Comparison of ENCODE assay signal across 8 mouse cellular contexts in the genomic region with DNA sequence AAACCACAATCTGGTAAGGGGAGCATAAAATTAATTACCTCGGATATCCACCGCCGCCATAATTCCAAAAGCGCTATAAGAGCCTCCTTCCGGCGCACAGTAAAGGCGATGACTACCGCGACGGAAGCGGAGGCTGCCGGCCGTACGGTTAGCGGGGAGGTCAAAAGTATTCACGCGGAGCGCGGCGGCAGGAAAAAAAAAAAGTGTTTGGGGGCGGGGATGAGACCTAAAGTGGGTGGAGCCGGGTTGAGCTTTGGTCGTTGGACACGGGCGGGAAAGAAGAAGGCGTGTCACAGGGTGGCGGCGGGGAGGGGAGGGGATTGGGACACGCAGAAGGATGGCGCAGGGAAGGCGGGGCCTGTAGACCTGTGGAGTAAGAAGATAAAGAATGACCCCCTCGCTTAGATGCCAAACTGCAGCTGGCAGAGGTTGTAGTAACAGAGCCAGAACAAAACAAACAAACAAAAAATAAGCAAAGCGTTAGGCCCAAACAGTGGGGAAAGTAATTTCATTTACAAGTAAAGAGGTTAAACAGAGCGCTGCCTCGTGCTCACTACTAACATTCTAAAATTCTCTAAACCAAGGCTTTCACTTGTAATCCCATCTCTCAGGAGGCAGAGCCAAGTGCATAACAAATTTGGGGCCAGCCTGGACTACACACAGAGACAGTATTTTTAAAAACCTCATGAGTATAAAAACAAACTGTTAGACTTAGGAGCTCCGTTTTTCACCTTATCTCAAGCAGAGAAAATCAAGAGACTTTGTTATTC. TPM values are rescaled to one million over a fixed set of nuclear protein-coding genes. Genes with fewer than 3 reads are reported as not detected.
DNase-seq lines count a peak whose midpoint lies in the region; ATAC-seq and TF ChIP-seq lines count a peak whose summit lies in the region.

TSS of gene Med6 (minus strand) at position 107 of the 770 bp plus-strand sequence.

- H3K4me3 ChIP-seq in G1E (ENCODE audit: low read depth, low read length): peak within 1 kb of the TSS; percentile 71
- H3K4me3 ChIP-seq in forebrain, embryonic 16.5 days (replicated peaks; ENCODE audit: low read length): peak within 1 kb of the TSS; percentile 57
- peak within 1 kb of the TSS; percentile 94 for H3K4me3 ChIP-seq in layer of hippocampus, adult 2 months
- peak within 1 kb of the TSS; percentile 55 for H3K4me3 ChIP-seq in lung, embryonic 14.5 days (ENCODE audit: low read depth, low read length)
- H3K4me3 ChIP-seq in olfactory bulb, adult 2 months (ENCODE audit: insufficient read depth, low read depth, low read length): peak within 1 kb of the TSS; percentile 56
- peak within 1 kb of the TSS; percentile 54 for H3K4me3 ChIP-seq in thymus, adult 2 months (ENCODE audit: control insufficient read depth, insufficient read depth, low read length)

- peaks cover 22% of the 10 kb centered on the region for H3K4me1 ChIP-seq in G1E (ENCODE audit: insufficient read depth, low read depth, low read length)
- H3K4me1 ChIP-seq in forebrain, embryonic 16.5 days (replicated peaks; ENCODE audit: control insufficient read depth, insufficient read depth, low read length): peaks cover 4% of the 10 kb centered on the region
- H3K4me1 ChIP-seq in lung, embryonic 14.5 days (ENCODE audit: insufficient read depth): no peaks in the 10 kb centered on the region
- H3K4me1 ChIP-seq in olfactory bulb, adult 2 months (ENCODE audit: control insufficient read depth, insufficient read depth, low read length): no peaks in the 10 kb centered on the region
- H3K4me1 ChIP-seq in thymus, adult 2 months (replicated peaks; ENCODE audit: control insufficient read depth, insufficient read depth, low read length): no peaks in the 10 kb centered on the region

- H3K4me2 ChIP-seq in forebrain, embryonic 16.5 days (ENCODE audit: low read length): peak within 1 kb of the TSS; percentile 84
- H3K4me2 ChIP-seq in lung, embryonic 14.5 days: peak within 1 kb of the TSS; percentile 70

- TF ChIP-seq CTCF in G1E (IDR thresholded peaks at IDR 0.05; ENCODE audit: low read depth, low read length): no peak
- TF ChIP-seq CTCF in layer of hippocampus, adult 2 months (conservative IDR thresholded peaks at IDR 0.05): no peak; the same call in 1 of the 2 replicates
- TF ChIP-seq CTCF in lung, embryonic 14.5 days (IDR thresholded peaks at IDR 0.05; ENCODE audit: low read depth): no peak
- no peak for TF ChIP-seq CTCF in olfactory bulb, adult 2 months (IDR thresholded peaks at IDR 0.05; ENCODE audit: insufficient read depth, low read depth, low read length)
- peak; percentile 43; the same call in 1 of the 2 replicates for TF ChIP-seq CTCF in thymus, adult 2 months (IDR thresholded peaks at IDR 0.05; ENCODE audit: borderline replicate concordance, control insufficient read depth, extremely low read depth, insufficient read depth, low read length, poor library complexity)

- H3K36me3 ChIP-seq in G1E (replicated peaks): peaks cover 17% of the 10 kb centered on the region
- no peaks in the 10 kb centered on the region for H3K36me3 ChIP-seq in forebrain, embryonic 16.5 days (ENCODE audit: control insufficient read depth, insufficient read depth)
- peaks cover 10% of the 10 kb centered on the region for H3K36me3 ChIP-seq in lung, embryonic 14.5 days (ENCODE audit: insufficient read depth)
- peaks cover 4% of the 10 kb centered on the region; the same call in 1 of the 2 replicates for H3K36me3 ChIP-seq in thymus, adult 2 months (ENCODE audit: control insufficient read depth, insufficient read depth, low read length)

- DNase-seq in G1E (ENCODE audit: low spot score): peak; percentile 86
- DNase-seq in cerebellum, adult 18-20 months: peak; percentile 90 to 96
- peak; percentile 91 for DNase-seq in heart, postnatal 36 days
- DNase-seq in layer of hippocampus, adult 2 months (ENCODE audit: low spot score in 2 of 2): peak; percentile 90 to 94
- DNase-seq in lung, embryonic 14.5 days: peak; percentile 99
- DNase-seq in thymus, adult 2 months: peak; percentile 89

- no peaks in the 10 kb centered on the region for H3K9me3 ChIP-seq in G1E (replicated peaks)
- no peaks in the 10 kb centered on the region for H3K9me3 ChIP-seq in forebrain, embryonic 16.5 days (ENCODE audit: control insufficient read depth, low read length)
- H3K9me3 ChIP-seq in lung, embryonic 14.5 days (ENCODE audit: low read depth, low read length): no peaks in the 10 kb centered on the region

- H3K27ac ChIP-seq in forebrain, embryonic 16.5 days (ENCODE audit: low read length): peak within 1 kb of the TSS; percentile 39; the same call in 1 of the 2 replicates
- peak within 1 kb of the TSS; percentile 76 for H3K27ac ChIP-seq in layer of hippocampus, adult 2 months
- 0 out of 2 replicates have a peak within 1 kb of the TSS, but pooled peaks have one; percentile 30 for H3K27ac ChIP-seq in lung, embryonic 14.5 days (ENCODE audit: low read depth)
- H3K27ac ChIP-seq in olfactory bulb, adult 2 months (ENCODE audit: insufficient read depth, low read depth, low read length): no peak within 1 kb of the TSS; the same call in 1 of the 2 replicates
- H3K27ac ChIP-seq in thymus, adult 2 months (ENCODE audit: control insufficient read depth, insufficient read depth, low read length): no peak within 1 kb of the TSS

- 3% methylated on average over 36 of the region's 36 CpGs for WGBS in forebrain, embryonic 16.5 days
- 2% methylated on average over 36 of the region's 36 CpGs for WGBS in lung, embryonic 14.5 days
- 2% methylated on average over 36 of the region's 36 CpGs for WGBS in olfactory bulb, adult 2 months
- 4% methylated on average over 35 of the region's 36 CpGs for WGBS in thymus, adult 2 months

- H3K9ac ChIP-seq in forebrain, embryonic 16.5 days (replicated peaks; ENCODE audit: low read depth, low read length): peak within 1 kb of the TSS; percentile 58
- H3K9ac ChIP-seq in lung, embryonic 14.5 days: peak within 1 kb of the TSS; percentile 63

- TF ChIP-seq POLR2A in olfactory bulb, adult 2 months (IDR thresholded peaks at IDR 0.05; ENCODE audit: insufficient read depth, low read depth, low read length): no peak
- peak; percentile 54 for TF ChIP-seq POLR2A in thymus, adult 2 months (IDR thresholded peaks at IDR 0.05; ENCODE audit: control insufficient read depth, extremely low read depth, insufficient read depth, low read length, poor library complexity)

- peaks cover 5% of the 10 kb centered on the region for H3K27me3 ChIP-seq in G1E (ENCODE audit: insufficient read depth, low read length)
- H3K27me3 ChIP-seq in forebrain, embryonic 16.5 days (replicated peaks; ENCODE audit: control insufficient read depth, insufficient read depth, low read length): peaks cover 1% of the 10 kb centered on the region; the same call in 1 of the 2 replicates
- H3K27me3 ChIP-seq in lung, embryonic 14.5 days (ENCODE audit: insufficient read depth, low read length): no peaks in the 10 kb centered on the region
- H3K27me3 ChIP-seq in thymus, adult 2 months (ENCODE audit: control insufficient read depth, insufficient read depth, low read length): no peaks in the 10 kb centered on the region

- intact Hi-C loops in heart, postnatal 36 days (cut with DNase I): loop anchor here (2.0 kb wide), 1 partner anchor 110 kb away; the partner anchor contains the start of gene Cox16

- peak; percentile 100 for ATAC-seq in G1E (ENCODE audit: extremely low read depth, insufficient number of reproducible peaks, low FRiP score, poor library complexity, severe bottlenecking)
- ATAC-seq in forebrain, embryonic 16.5 days: peak; percentile 97
- peak; percentile 99 for ATAC-seq in lung, embryonic 14.5 days (ENCODE audit: insufficient read depth)

RNA-seq across cellular contexts. Expression of gene Med6, which starts in this region (rescaled TPM):
- 45.0 and 46.7 TPM in 2 replicates for total RNA-seq in G1E (2014; fragmentation: Nextera tagmentation)
- 167 and 180 TPM in 2 replicates for total RNA-seq in G1E (2017)
- 2.8 and 4.2 TPM in 2 replicates for polyA plus RNA-seq in G1E (2012)
- 50.8 and 51.4 TPM in 2 replicates for polyA plus RNA-seq in forebrain, embryonic 16.5 days (2015; fragmentation: Nextera tagmentation; extraction: Ambion mirVana)
- total RNA-seq in heart, postnatal 36 days (2021): 10 to 100 TPM; 13.5 to 16.4 TPM
- total RNA-seq in layer of hippocampus, adult 2 months (2021): 10 to 100 TPM; 31.6 to 32.1 TPM
- polyA plus RNA-seq in lung, embryonic 14.5 days (2014; fragmentation: Nextera tagmentation; extraction: Ambion mirVana): 63.6 and 65.5 TPM in 2 replicates
- not detected in 2 replicates for polyA plus RNA-seq in olfactory bulb, adult 2 months (2012; ENCODE audit: insufficient read depth, insufficient read length, low replicate concordance, missing spikeins)
- 8.4 and 9.2 TPM in 2 replicates for polyA plus RNA-seq in thymus, adult 2 months (2012; rRNA removed)

Comparison
In these comparisons a context has a peak if more than half of its experiments do, and no peak if none do; other contexts are left out.
1. H3K27ac ChIP-seq: peak in forebrain, embryonic 16.5 days (single experiment), layer of hippocampus, adult 2 months (single experiment) and lung, embryonic 14.5 days (single experiment); none in olfactory bulb, adult 2 months (single experiment) and thymus, adult 2 months (single experiment).
2. Peak in every context shown above with its lines, with median percentiles within 50 percentile points of each other: ATAC-seq, DNase-seq and H3K4me3 ChIP-seq.